Comparison of ENCODE assay signal across 13 mouse cellular contexts in genomic region chr4:9073736-9074428, GRCm38 (mm10).
DNase-seq lines count a peak whose midpoint lies in the region; ATAC-seq and TF ChIP-seq lines count a peak whose summit lies in the region.
"Had no signal": no experiment of that assay in that cellular context is flagged by ENCODE, and none has a peak within 500 bp of the region (broad histone marks: within the 10 kb centered on the region; RNA-seq: fewer than 3 reads in every experiment).

No protein-coding gene starts in this region.

- H3K4me1 ChIP-seq in hindbrain, embryonic 16.5 days (ENCODE audit: control insufficient read depth, insufficient read depth, low read depth, low read length): no peaks in the 10 kb centered on the region
- H3K4me1 ChIP-seq: embryonic facial prominence, embryonic 15.5 days; hindbrain, embryonic 15.5 days; limb, embryonic 15.5 days had no signal

- no peak overlapping the region for H3K27ac ChIP-seq in hindbrain, embryonic 16.5 days (ENCODE audit: low read depth, low read length)
- H3K27ac ChIP-seq in gastrocnemius, adult 2 months: no peak overlapping the region
- H3K27ac ChIP-seq: embryonic facial prominence, embryonic 15.5 days; hindbrain, embryonic 15.5 days; limb, embryonic 15.5 days had no signal

- peak; percentile 64; the same call in 1 of the 2 replicates for ATAC-seq in hindbrain, embryonic 16.5 days
- ATAC-seq: CD4-positive, CD25-positive, alpha-beta regulatory T cell, adult 4 months had no signal

- H3K27me3 ChIP-seq in hindbrain, embryonic 16.5 days (replicated peaks; ENCODE audit: control insufficient read depth, insufficient read depth, low read length): no peaks in the 10 kb centered on the region
- H3K27me3 ChIP-seq: embryonic facial prominence, embryonic 15.5 days; hindbrain, embryonic 15.5 days; limb, embryonic 15.5 days had no signal

- H3K4me3 ChIP-seq in hindbrain, embryonic 16.5 days (ENCODE audit: low read length): no peak overlapping the region
- H3K4me3 ChIP-seq in gastrocnemius, adult 2 months: no peak overlapping the region
- H3K4me3 ChIP-seq: embryonic facial prominence, embryonic 15.5 days; hindbrain, embryonic 15.5 days; limb, embryonic 15.5 days had no signal

- no peak overlapping the region for H3K9ac ChIP-seq in hindbrain, embryonic 16.5 days (ENCODE audit: low read depth, low read length)
- H3K9ac ChIP-seq: embryonic facial prominence, embryonic 15.5 days; hindbrain, embryonic 15.5 days; limb, embryonic 15.5 days had no signal

- no peak for TF ChIP-seq CTCF in gastrocnemius, adult 2 months (IDR thresholded peaks at IDR 0.05)

- H3K36me3 ChIP-seq in hindbrain, embryonic 16.5 days (ENCODE audit: control insufficient read depth, insufficient read depth, low read length): no peaks in the 10 kb centered on the region
- H3K36me3 ChIP-seq: embryonic facial prominence, embryonic 15.5 days; hindbrain, embryonic 15.5 days; limb, embryonic 15.5 days had no signal

- no peak overlapping the region for H3K4me2 ChIP-seq in hindbrain, embryonic 16.5 days (ENCODE audit: low read length)
- H3K4me2 ChIP-seq: embryonic facial prominence, embryonic 15.5 days; hindbrain, embryonic 15.5 days; limb, embryonic 15.5 days had no signal

- intact Hi-C loops in heart, postnatal 36 days (cut with DNase I): no loop called here
- intact Hi-C loops in gastrocnemius, adult 2 months (cut with DNase I): no loop called here

- no peaks in the 10 kb centered on the region for H3K9me3 ChIP-seq in hindbrain, embryonic 16.5 days (ENCODE audit: control insufficient read depth, low read length)
- H3K9me3 ChIP-seq: embryonic facial prominence, embryonic 15.5 days; hindbrain, embryonic 15.5 days; limb, embryonic 15.5 days had no signal

- DNase-seq in heart, adult 11 months: peak; percentile 63
- no peak for DNase-seq in heart, postnatal 36 days
- DNase-seq in adrenal gland, postnatal 10 days: peak; percentile 23
- peak; percentile 52 to 62 for DNase-seq in kidney, postnatal 36 days
- no peak for DNase-seq in gastrocnemius, adult 2 months
- no peak for DNase-seq in left cerebral cortex, adult 9 months (ENCODE audit: low spot score in 2 of 2)
- no peak for DNase-seq in testis, postnatal 14 days (ENCODE audit: low spot score)
- DNase-seq: thymus, postnatal 4 days had no signal

- 61% methylated on average over 8 of the region's 8 CpGs for WGBS in hindbrain, embryonic 16.5 days

Comparison
In these comparisons a context has a peak if more than half of its experiments do, and no peak if none do; other contexts are left out.
1. DNase-seq: peak in heart, adult 11 months (single experiment), adrenal gland, postnatal 10 days (single experiment) and kidney, postnatal 36 days (2 of 2); none in heart, postnatal 36 days (0 of 2), gastrocnemius, adult 2 months (single experiment), left cerebral cortex, adult 9 months (0 of 2) and testis, postnatal 14 days (single experiment).